Mouse (Mus musculus) ES-Bruce4 (cell line): ENCODE measurements around the gene Cacna2d3. TPM values are rescaled to one million over a fixed set of nuclear protein-coding genes. Genes with fewer than 3 reads are reported as not detected.

Source experiments
- H3K27ac ChIP-seq: 2 replicates; pipeline ENCODE4 v1.5.1; 2012; ENCODE audit warnings: low read length, inconsistent platforms; ENCODE audit not compliant: insufficient read depth
- H3K27me3 ChIP-seq: 2 replicates; pipeline ENCODE4 v1.6.1; 2012; ENCODE audit warnings: mild to moderate bottlenecking, low read length, inconsistent platforms; ENCODE audit not compliant: control insufficient read depth, poor library complexity, insufficient read depth, severe bottlenecking
- H3K36me3 ChIP-seq: 2 replicates; pipeline ENCODE4 v1.6.1; 2012; ENCODE audit warnings: inconsistent platforms, mild to moderate bottlenecking, low read length, moderate library complexity; ENCODE audit not compliant: control insufficient read depth, poor library complexity, insufficient read depth, severe bottlenecking
- H3K4me1 ChIP-seq: one replicate; pipeline ENCODE4 v1.8.1; 2011; ENCODE audit warnings: low read length; ENCODE audit not compliant: control insufficient read depth, insufficient read depth
- H3K4me3 ChIP-seq: 2 replicates; pipeline ENCODE4 v1.5.1; 2011; ENCODE audit warnings: low read depth, mild to moderate bottlenecking, low read length
- H3K9ac ChIP-seq: 2 replicates; pipeline ENCODE4 v1.6.1; 2012; ENCODE audit warnings: low read depth, mild to moderate bottlenecking, inconsistent platforms; ENCODE audit not compliant: poor library complexity, severe bottlenecking
- H3K9me3 ChIP-seq: replicated peaks from 2 replicates; pipeline ENCODE4 v1.6.1; 2012; ENCODE audit warnings: mild to moderate bottlenecking, low read length, inconsistent platforms; ENCODE audit not compliant: control insufficient read depth, poor library complexity, insufficient read depth, severe bottlenecking
- CTCF ChIP-seq: IDR thresholded peaks from one replicate; pipeline ENCODE4 v1.8.1; 2011; ENCODE audit warnings: low read depth, low read length
- EP300 ChIP-seq: IDR thresholded peaks from 2 replicates; pipeline ENCODE4 v1.6.1; 2011; ENCODE audit warnings: low read depth, low read length; ENCODE audit not compliant: insufficient read depth
- POLR2A ChIP-seq: IDR thresholded peaks from one replicate; pipeline ENCODE4 v1.8.1; 2011; ENCODE audit warnings: low read length; ENCODE audit not compliant: insufficient read depth
- polyA plus RNA-seq: library from polyadenylated mRNA; stranded (reverse); fragments of >200 nt; gene quantifications from 2 replicates; pipeline ENCODE4 v1.2.4, GENCODE M21; 2011; ENCODE audit warnings: low read depth; ENCODE audit not compliant: missing spikeins, insufficient read depth, insufficient read length

The Cacna2d3 gene
- polyA plus RNA-seq, 1 experiment, result not detected

- H3K27me3 ChIP-seq, result no peaks in the 10 kb centered on the region
- H3K4me3 ChIP-seq, result no peak overlapping the region
- no peaks in the 10 kb centered on the region for H3K9me3 ChIP-seq
- TF ChIP-seq POLR2A (no peak), CTCF (no peak), EP300 (no peak)
- no peak overlapping the region for H3K9ac ChIP-seq
- no peaks in the 10 kb centered on the region for H3K4me1 ChIP-seq
- H3K36me3 ChIP-seq, result no peaks in the 10 kb centered on the region
- H3K27ac ChIP-seq, result no peak overlapping the region
Measured at GRCm38 (mm10) chr14:29403849-29404808, 317.5 kb downstream of the Cacna2d3 start.

- Histone ChIP-seq H3K27ac (no peak overlapping the region), H3K9ac (no peak overlapping the region), H3K4me1 (no peaks in the 10 kb centered on the region), H3K9me3 (no peaks in the 10 kb centered on the region), H3K36me3 (no peaks in the 10 kb centered on the region), H3K27me3 (no peaks in the 10 kb centered on the region), H3K4me3 (no peak overlapping the region)
- no peak for TF ChIP-seq POLR2A
Measured at GRCm38 (mm10) chr14:29402471-29402870, 319.2 kb downstream of the Cacna2d3 start.

- Histone ChIP-seq H3K27ac (no peak overlapping the region), H3K36me3 (no peaks in the 10 kb centered on the region), H3K9ac (no peak overlapping the region), H3K4me1 (no peaks in the 10 kb centered on the region), H3K4me3 (no peak overlapping the region), H3K9me3 (no peaks in the 10 kb centered on the region), H3K27me3 (no peaks in the 10 kb centered on the region)
- TF ChIP-seq POLR2A, result no peak
- TF ChIP-seq CTCF, result no peak
- TF ChIP-seq EP300, result no peak
Measured at GRCm38 (mm10) chr14:29393786-29394185, 327.9 kb downstream of the Cacna2d3 start.

- Histone ChIP-seq H3K27me3 (no peaks in the 10 kb centered on the region), H3K36me3 (no peaks in the 10 kb centered on the region), H3K9me3 (no peaks in the 10 kb centered on the region), H3K27ac (no peak overlapping the region), H3K4me3 (no peak overlapping the region), H3K4me1 (no peaks in the 10 kb centered on the region), H3K9ac (no peak overlapping the region)
- TF ChIP-seq POLR2A, result no peak
- TF ChIP-seq CTCF, result no peak
- no peak for TF ChIP-seq EP300
Measured at GRCm38 (mm10) chr14:29392851-29393250, 328.8 kb downstream of the Cacna2d3 start.

GRCm38 (mm10) chr14:29391489-29391888 lies 330.2 kb downstream of the Cacna2d3 start:
- H3K4me3 ChIP-seq, result no peak overlapping the region
- no peaks in the 10 kb centered on the region for H3K27me3 ChIP-seq
- no peaks in the 10 kb centered on the region for H3K36me3 ChIP-seq
- H3K9ac ChIP-seq, result no peak overlapping the region
- no peaks in the 10 kb centered on the region for H3K4me1 ChIP-seq
- no peak overlapping the region for H3K27ac ChIP-seq
- no peak for TF ChIP-seq POLR2A
- TF ChIP-seq CTCF, result no peak
- no peak for TF ChIP-seq EP300
- no peaks in the 10 kb centered on the region for H3K9me3 ChIP-seq

- no peaks in the 10 kb centered on the region for H3K4me1 ChIP-seq
Measured at GRCm38 (mm10) chr14:29387761-29388160, 333.9 kb downstream of the Cacna2d3 start.

More at GRCm38 (mm10) chr14:29387761-29388160, 333.9 kb downstream of the Cacna2d3 start:
- Histone ChIP-seq H3K9ac (no peak overlapping the region), H3K27ac (no peak overlapping the region), H3K4me3 (no peak overlapping the region), H3K27me3 (no peaks in the 10 kb centered on the region), H3K9me3 (no peaks in the 10 kb centered on the region; the same call in 1 of the 2 replicates), H3K36me3 (no peaks in the 10 kb centered on the region)
- TF ChIP-seq EP300 (no peak), CTCF (no peak), POLR2A (no peak)
